15 mouse cellular contexts compared by ENCODE assay signal in genomic region chr10:20238281-20238680, GRCm38 (mm10).
"Had no signal": no experiment of that assay in that cellular context is flagged by ENCODE, and none has a peak within 500 bp of the region (broad histone marks: within the 10 kb centered on the region; RNA-seq: fewer than 3 reads in every experiment).

No protein-coding gene starts in this region.

- DNase-seq: liver; lung, adult 2 months; retina, postnatal 1 day; right cerebral cortex, postnatal 4 days; spleen, adult 18-20 months; thymus, postnatal 4 days had no signal

- H3K27ac ChIP-seq: hindbrain, embryonic 15.5 days; kidney, postnatal 0 days; layer of hippocampus, adult 2 months; limb, embryonic 12.5 days; liver, embryonic 14.5 days; midbrain, embryonic 12.5 days; neural tube, embryonic 13.5 days had no signal

- H3K9ac ChIP-seq: hindbrain, embryonic 15.5 days; limb, embryonic 12.5 days; liver, embryonic 14.5 days; midbrain, embryonic 12.5 days; neural tube, embryonic 13.5 days had no signal

- H3K4me1 ChIP-seq: hindbrain, embryonic 15.5 days; midbrain, embryonic 12.5 days; neural tube, embryonic 13.5 days had no signal

- H3K4me2 ChIP-seq: hindbrain, embryonic 15.5 days; limb, embryonic 12.5 days; midbrain, embryonic 12.5 days; neural tube, embryonic 13.5 days had no signal

- H3K36me3 ChIP-seq: hindbrain, embryonic 15.5 days; limb, embryonic 12.5 days; midbrain, embryonic 12.5 days; neural tube, embryonic 13.5 days had no signal

- ATAC-seq: lung, postnatal 0 days; midbrain, embryonic 16.5 days had no signal

- H3K9me3 ChIP-seq: hindbrain, embryonic 15.5 days; limb, embryonic 12.5 days; midbrain, embryonic 12.5 days; neural tube, embryonic 13.5 days had no signal

- H3K4me3 ChIP-seq: hindbrain, embryonic 15.5 days; layer of hippocampus, adult 2 months; limb, embryonic 12.5 days; midbrain, embryonic 12.5 days; neural tube, embryonic 13.5 days had no signal

- H3K27me3 ChIP-seq: hindbrain, embryonic 15.5 days; midbrain, embryonic 12.5 days; neural tube, embryonic 13.5 days had no signal
